Mouse (Mus musculus) heart, embryonic 13.5 days (tissue): ENCODE measurements at regions not wholly inside any gene's neighbourhood (a gene's known extent, or its start where the extent isn't known, plus 50 kb on each side); places are given as distances from the start of the nearest gene placed in this dataset.

ENCODE experiments used
- ATAC-seq: fragments of 200-750 bp; cut with Nextera tagmentation; 2 replicates; pipeline ENCODE4 v1.8.0; 2017; ENCODE audit warnings: moderate TSS enrichment; ENCODE audit not compliant: insufficient number of reproducible peaks, low FRiP score, low TSS enrichment; ENCODE audit errors: extremely low read depth
- H3K27ac ChIP-seq: fragments of 300-500 bp; sonication (generic); replicated peaks from 2 replicates; pipeline ENCODE4 v1.5.1; 2015; ENCODE audit warnings: moderate library complexity, mild to moderate bottlenecking, inconsistent platforms
- H3K27me3 ChIP-seq: fragments of 300-500 bp; sonication (generic); replicated peaks from 2 replicates; pipeline ENCODE4 v1.6.1; 2015; ENCODE audit warnings: mild to moderate bottlenecking, inconsistent platforms
- H3K36me3 ChIP-seq: fragments of 300-500 bp; sonication (generic); 2 replicates; pipeline ENCODE4 v1.6.1; 2015; ENCODE audit warnings: mild to moderate bottlenecking, inconsistent platforms
- H3K4me1 ChIP-seq: fragments of 300-500 bp; sonication (generic); 2 replicates; pipeline ENCODE4 v1.6.1; 2015; ENCODE audit warnings: inconsistent platforms
- H3K4me2 ChIP-seq: fragments of 300-500 bp; sonication (generic); 2 replicates; pipeline ENCODE4 v1.6.1; 2015; ENCODE audit warnings: inconsistent platforms, mild to moderate bottlenecking, moderate library complexity
- H3K4me3 ChIP-seq: fragments of 300-500 bp; sonication (generic); 2 replicates; pipeline ENCODE4 v1.5.1; 2015; ENCODE audit warnings: moderate library complexity, mild to moderate bottlenecking, inconsistent platforms
- H3K9ac ChIP-seq: fragments of 300-500 bp; sonication (generic); 2 replicates; pipeline ENCODE4 v1.6.1; 2015; ENCODE audit warnings: inconsistent platforms, mild to moderate bottlenecking, moderate library complexity
- H3K9me3 ChIP-seq: fragments of 300-500 bp; sonication (generic); 2 replicates; pipeline ENCODE4 v1.6.1; 2016; ENCODE audit warnings: inconsistent platforms
- WGBS: fragments of 180-500 bp; shearing (Covaris S2); methylation state at CpG from one replicate; pipeline ENCODE4 v1.1.7; 2015; ENCODE audit warnings: mixed read lengths; 5-methylcytosine and 5-hydroxymethylcytosine counted together

- H3K27ac ChIP-seq, result no peak overlapping the region
These were observed 373.2 kb upstream of the Nt5c1b start for GRCm38 (mm10) chr12:9996455-9997189.

GRCm38 (mm10) chr12:9997190-9997561, 372.6 kb upstream of the Nt5c1b start:
- H3K27me3 ChIP-seq, result no peaks in the 10 kb centered on the region
- WGBS, result 70% methylated on average over 9 of the region's 9 CpGs
- no peak overlapping the region for H3K4me3 ChIP-seq
- H3K9ac ChIP-seq, result no peak overlapping the region
- H3K4me2 ChIP-seq, result no peak overlapping the region
- no peak for ATAC-seq
- H3K36me3 ChIP-seq, result no peaks in the 10 kb centered on the region
- no peaks in the 10 kb centered on the region; the same call in 1 of the 2 replicates for H3K4me1 ChIP-seq
- no peak overlapping the region for H3K27ac ChIP-seq
- H3K9me3 ChIP-seq, result no peaks in the 10 kb centered on the region

More at GRCm38 (mm10) chr12:9996455-9997189, 373.2 kb upstream of the Nt5c1b start:
- no peaks in the 10 kb centered on the region for H3K36me3 ChIP-seq
- no peak overlapping the region for H3K4me3 ChIP-seq
- H3K27me3 ChIP-seq, result no peaks in the 10 kb centered on the region
- no peak overlapping the region for H3K4me2 ChIP-seq
- no peak for ATAC-seq
- no peaks in the 10 kb centered on the region for H3K9me3 ChIP-seq
- WGBS, result 57% methylated on average over 5 of the region's 5 CpGs
- no peak overlapping the region for H3K9ac ChIP-seq
- no peaks in the 10 kb centered on the region; the same call in 1 of the 2 replicates for H3K4me1 ChIP-seq

- Histone ChIP-seq H3K4me2 (no peak overlapping the region), H3K27ac (no peak overlapping the region), H3K27me3 (no peaks in the 10 kb centered on the region), H3K9ac (no peak overlapping the region), H3K36me3 (no peaks in the 10 kb centered on the region), H3K9me3 (no peaks in the 10 kb centered on the region), H3K4me1 (no peaks in the 10 kb centered on the region; the same call in 1 of the 2 replicates), H3K4me3 (no peak overlapping the region)
- ATAC-seq, result no peak
- WGBS, result 56% methylated on average over 3 of the region's 3 CpGs
These were observed 372.2 kb upstream of the Nt5c1b start for GRCm38 (mm10) chr12:9997571-9997970.

- Histone ChIP-seq H3K36me3 (no peaks in the 10 kb centered on the region), H3K4me3 (no peak overlapping the region), H3K9me3 (no peaks in the 10 kb centered on the region), H3K27ac (no peak overlapping the region), H3K27me3 (no peaks in the 10 kb centered on the region), H3K9ac (no peak overlapping the region), H3K4me1 (no peaks in the 10 kb centered on the region), H3K4me2 (no peak overlapping the region)
- ATAC-seq, result no peak
- 66% methylated on average over 6 of the region's 6 CpGs for WGBS
These were observed 369.8 kb upstream of the Nt5c1b start for GRCm38 (mm10) chr12:9999933-10000332.

- H3K27me3 ChIP-seq, result no peaks in the 10 kb centered on the region
- no peak overlapping the region for H3K9ac ChIP-seq
- no peak overlapping the region for H3K4me2 ChIP-seq
- no peak overlapping the region for H3K27ac ChIP-seq
- no peak overlapping the region for H3K4me3 ChIP-seq
- 70% methylated on average over 3 of the region's 3 CpGs for WGBS
- no peaks in the 10 kb centered on the region for H3K9me3 ChIP-seq
- H3K36me3 ChIP-seq, result no peaks in the 10 kb centered on the region
- no peaks in the 10 kb centered on the region for H3K4me1 ChIP-seq
- no peak for ATAC-seq
These were observed 361.3 kb upstream of the Nt5c1b start for GRCm38 (mm10) chr12:10008473-10008872.

GRCm38 (mm10) chr12:10016710-10017581, 352.8 kb upstream of the Nt5c1b start:
- no peaks in the 10 kb centered on the region for H3K27me3 ChIP-seq
- no peak for ATAC-seq
- WGBS, result 64% methylated on average over 15 of the region's 15 CpGs
- no peaks in the 10 kb centered on the region for H3K4me1 ChIP-seq
- no peaks in the 10 kb centered on the region for H3K9me3 ChIP-seq
- H3K4me2 ChIP-seq, result no peak overlapping the region
- no peak overlapping the region for H3K9ac ChIP-seq
- H3K27ac ChIP-seq, result no peak overlapping the region
- H3K36me3 ChIP-seq, result no peaks in the 10 kb centered on the region
- H3K4me3 ChIP-seq, result no peak overlapping the region

- Histone ChIP-seq H3K36me3 (no peaks in the 10 kb centered on the region), H3K9ac (no peak overlapping the region), H3K9me3 (no peaks in the 10 kb centered on the region), H3K4me3 (no peak overlapping the region), H3K4me2 (no peak overlapping the region), H3K4me1 (no peaks in the 10 kb centered on the region), H3K27me3 (no peaks in the 10 kb centered on the region), H3K27ac (no peak overlapping the region)
- WGBS, result 64% methylated on average over 8 of the region's 8 CpGs
- no peak for ATAC-seq
These were observed 334.3 kb upstream of the Nt5c1b start for GRCm38 (mm10) chr12:10035479-10035878.

- Histone ChIP-seq H3K4me1 (no peaks in the 10 kb centered on the region), H3K4me2 (no peak overlapping the region), H3K9me3 (no peaks in the 10 kb centered on the region), H3K27me3 (no peaks in the 10 kb centered on the region), H3K36me3 (no peaks in the 10 kb centered on the region), H3K4me3 (no peak overlapping the region), H3K9ac (no peak overlapping the region), H3K27ac (no peak overlapping the region)
- no peak for ATAC-seq
- WGBS, result 42% methylated on average over 1 of the region's 1 CpGs
These were observed 307.7 kb upstream of the Nt5c1b start for GRCm38 (mm10) chr12:10062006-10062514.

GRCm38 (mm10) chr12:10078341-10078740, 291.4 kb upstream of the Nt5c1b start:
- no peak overlapping the region for H3K9ac ChIP-seq
- no peak overlapping the region for H3K4me3 ChIP-seq
- no peaks in the 10 kb centered on the region for H3K36me3 ChIP-seq
- no peak for ATAC-seq
- no peak overlapping the region for H3K27ac ChIP-seq
- no peak overlapping the region for H3K4me2 ChIP-seq
- 48% methylated on average over 5 of the region's 5 CpGs for WGBS
- no peaks in the 10 kb centered on the region for H3K9me3 ChIP-seq
- no peaks in the 10 kb centered on the region for H3K27me3 ChIP-seq
- H3K4me1 ChIP-seq, result peaks cover 8% of the 10 kb centered on the region

GRCm38 (mm10) chr12:10079482-10079881, 290.3 kb upstream of the Nt5c1b start:
- peaks cover 8% of the 10 kb centered on the region for H3K4me1 ChIP-seq
- no peak for ATAC-seq
- no peak overlapping the region for H3K9ac ChIP-seq
- peak overlapping the region; percentile 42 for H3K27ac ChIP-seq
- H3K4me3 ChIP-seq, result no peak overlapping the region
- no peaks in the 10 kb centered on the region for H3K27me3 ChIP-seq
- H3K4me2 ChIP-seq, result peak overlapping the region; percentile 40; the same call in 1 of the 2 replicates
- no peaks in the 10 kb centered on the region for H3K36me3 ChIP-seq
- no peaks in the 10 kb centered on the region for H3K9me3 ChIP-seq
- WGBS, result 28% methylated on average over 9 of the region's 9 CpGs

- Histone ChIP-seq H3K4me2 (no peak overlapping the region), H3K27ac (no peak overlapping the region), H3K9ac (no peak overlapping the region), H3K36me3 (no peaks in the 10 kb centered on the region), H3K9me3 (no peaks in the 10 kb centered on the region), H3K27me3 (no peaks in the 10 kb centered on the region), H3K4me3 (no peak overlapping the region), H3K4me1 (no peaks in the 10 kb centered on the region)
- 49% methylated on average over 1 of the region's 1 CpGs for WGBS
- no peak for ATAC-seq
These were observed 256.8 kb upstream of the Nt5c1b start for GRCm38 (mm10) chr12:10112874-10113453.
